Mouse (Mus musculus) CH12.LX (cell line): Measurements from ENCODE around the gene Adcy5. TPM values are rescaled to one million over a fixed set of nuclear protein-coding genes. Genes with fewer than 3 reads are reported as not detected.

Experiments used
- DNase-seq: peaks from one replicate; pipeline ENCODE4 v3.0.0-alpha.2; 2013; ENCODE audit errors: extremely low read depth
- H3K27ac ChIP-seq: 2 replicates; pipeline ENCODE4 v1.5.1; 2012; ENCODE audit warnings: low read depth, mild to moderate bottlenecking, control low read depth, moderate library complexity; ENCODE audit not compliant: insufficient read depth
- H3K27me3 ChIP-seq: replicated peaks from 2 replicates; pipeline ENCODE3; 2012; ENCODE audit warnings: inconsistent platforms
- H3K36me3 ChIP-seq, 2 experiments: replicated peaks in 1 of 2; 2 replicates each; pipeline versions ENCODE3 to v1.6.1; 2012; ENCODE audit warnings: inconsistent platforms in 1 of 2, low read length in 1 of 2, mild to moderate bottlenecking in 1 of 2, mixed read lengths in 1 of 2, moderate library complexity in 1 of 2; ENCODE audit not compliant: control insufficient read depth in 1 of 2, insufficient read depth in 1 of 2
- H3K4me1 ChIP-seq, 2 experiments: 2 replicates each; pipeline ENCODE4 v1.6.1; 2012; ENCODE audit warnings: inconsistent platforms in 1 of 2, moderate library complexity in 1 of 2; ENCODE audit not compliant: insufficient read depth in 2 of 2, control insufficient read depth in 1 of 2
- H3K4me2 ChIP-seq: 2 replicates; pipeline ENCODE4 v1.6.1; 2012; ENCODE audit warnings: low read depth, mild to moderate bottlenecking, control low read depth; ENCODE audit not compliant: poor library complexity, insufficient read depth, severe bottlenecking
- H3K4me3 ChIP-seq, 3 experiments: fragments of 150-350 bp in 1 of 3; sonication (generic) in 1 of 3; replicated peaks in 1 of 3; 2 replicates each; pipeline versions ENCODE3 to v1.5.1; 2011 to 2012; ENCODE audit warnings: low read depth in 2 of 3, low read length in 2 of 3, mild to moderate bottlenecking in 2 of 3, moderate library complexity in 2 of 3, control low read depth in 1 of 3, improper control_type of control experiment in 1 of 3, inconsistent platforms in 1 of 3, mixed read lengths in 1 of 3; ENCODE audit not compliant: poor library complexity in 1 of 3
- H3K79me2 ChIP-seq: replicated peaks from 2 replicates; pipeline ENCODE4 v1.6.1; 2012; ENCODE audit warnings: mild to moderate bottlenecking, moderate library complexity; ENCODE audit not compliant: control insufficient read depth, poor library complexity, insufficient read depth, severe bottlenecking; ENCODE audit errors: extremely low read depth
- H3K9ac ChIP-seq: 2 replicates; pipeline ENCODE4 v1.6.1; 2012; ENCODE audit warnings: low read depth, mild to moderate bottlenecking, control low read depth, moderate library complexity; ENCODE audit not compliant: insufficient read depth
- H3K9me3 ChIP-seq: replicated peaks from 2 replicates; pipeline ENCODE3; 2012; ENCODE audit warnings: low read length, inconsistent platforms, mixed read lengths
- CHD1 ChIP-seq: IDR thresholded peaks from 2 replicates; pipeline ENCODE4 v1.6.1; 2012; ENCODE audit warnings: low read depth, low read length, improper control_type of control experiment, inconsistent platforms
- GABPA ChIP-seq: IDR thresholded peaks from 2 replicates; pipeline ENCODE4 v1.6.1; 2012; ENCODE audit warnings: low read depth, low read length, improper control_type of control experiment, inconsistent platforms; ENCODE audit not compliant: insufficient replicate concordance
- HCFC1 ChIP-seq: IDR thresholded peaks from 2 replicates; pipeline ENCODE4 v1.6.1; 2012; ENCODE audit warnings: low read depth, mild to moderate bottlenecking, inconsistent platforms, low read length, improper control_type of control experiment
- IRF4 ChIP-seq: IDR thresholded peaks from 2 replicates; pipeline ENCODE4 v1.6.1; 2014; ENCODE audit warnings: low read depth, mild to moderate bottlenecking, inconsistent platforms, low read length, improper control_type of control experiment
- JUN ChIP-seq: IDR thresholded peaks from 2 replicates; pipeline ENCODE4 v1.6.1; 2011; ENCODE audit warnings: low read depth, mild to moderate bottlenecking, low read length, improper control_type of control experiment, moderate library complexity; ENCODE audit not compliant: insufficient read depth
- JUND ChIP-seq: conservative IDR thresholded peaks from 2 replicates; pipeline ENCODE4 v1.6.1; 2011; ENCODE audit warnings: low read depth, low read length, improper control_type of control experiment
- MAFK ChIP-seq: IDR thresholded peaks from 2 replicates; pipeline ENCODE4 v1.6.1; 2011; ENCODE audit warnings: low read length, improper control_type of control experiment; ENCODE audit not compliant: insufficient replicate concordance
- MEF2A ChIP-seq: IDR thresholded peaks from 2 replicates; pipeline ENCODE4 v1.6.1; 2014; ENCODE audit warnings: low read depth, mild to moderate bottlenecking, inconsistent platforms, low read length, improper control_type of control experiment, borderline replicate concordance
- MXI1 ChIP-seq: IDR thresholded peaks from 2 replicates; pipeline ENCODE4 v1.6.1; 2011; ENCODE audit warnings: mild to moderate bottlenecking, low read depth, low read length, improper control_type of control experiment
- NELFE ChIP-seq: IDR thresholded peaks from 2 replicates; pipeline ENCODE4 v1.6.1; 2011; ENCODE audit warnings: low read depth, low read length, improper control_type of control experiment
- NRF1 ChIP-seq: IDR thresholded peaks from 2 replicates; pipeline ENCODE4 v1.6.1; 2014; ENCODE audit warnings: low read depth, mild to moderate bottlenecking, inconsistent platforms, low read length, improper control_type of control experiment, moderate library complexity
- PAX5 ChIP-seq: IDR thresholded peaks from 2 replicates; pipeline ENCODE4 v1.6.1; 2012; ENCODE audit warnings: low read length, inconsistent platforms, mixed read lengths
- POLR2A ChIP-seq: IDR thresholded peaks from 2 replicates; pipeline ENCODE4 v1.6.1; 2011; ENCODE audit warnings: low read depth, mild to moderate bottlenecking, improper control_type of control experiment, low read length
- TBP ChIP-seq: conservative IDR thresholded peaks from 2 replicates; pipeline ENCODE4 v1.6.1; 2011; ENCODE audit warnings: low read depth, low read length, improper control_type of control experiment
- USF1 ChIP-seq: IDR thresholded peaks from 2 replicates; pipeline ENCODE4 v1.6.1; 2014; ENCODE audit warnings: low read depth, mild to moderate bottlenecking, inconsistent platforms, low read length, improper control_type of control experiment
- ZC3H11A ChIP-seq: IDR thresholded peaks from 2 replicates; pipeline ENCODE4 v1.6.1; 2012; ENCODE audit warnings: low read depth, mild to moderate bottlenecking, inconsistent platforms, low read length, improper control_type of control experiment
- ZMIZ1 ChIP-seq: IDR thresholded peaks from 2 replicates; pipeline ENCODE4 v1.6.1; 2012; ENCODE audit warnings: low read depth, mild to moderate bottlenecking, inconsistent platforms, low read length, improper control_type of control experiment
- ZNF384 ChIP-seq: IDR thresholded peaks from 2 replicates; pipeline ENCODE4 v1.6.1; 2012; ENCODE audit warnings: low read depth, low read length, improper control_type of control experiment, inconsistent platforms
- dilution Hi-C: fragments of 300-500 bp; cut with MboI; formaldehyde crosslinking; loops from 2 replicates; pipeline ENCODE4 v1.14.3; 2020; ENCODE audit warnings: low sequenced_read_pairs; ENCODE audit not compliant: extremely low pct_unique_long_range_greater_than_20kb, extremely low pct_ligation_motif_present
- in situ Hi-C: fragments of 300-500 bp; cut with MboI; formaldehyde crosslinking; loops from 3 replicates; pipeline ENCODE4 v1.14.3; 2019; ENCODE audit warnings: low sequenced_read_pairs, low pct_ligation_motif_present, low pct_unique_long_range_greater_than_20kb, mixed read lengths
- polyA plus RNA-seq: library from polyadenylated mRNA; unstranded; fragments of >175 nt; gene quantifications from 2 replicates; pipeline ENCODE4 v1.2.1, GENCODE M21; 2012; ENCODE audit warnings: low read depth; ENCODE audit not compliant: insufficient read length
- total RNA-seq, 2 experiments: library from RNA; depleted of rRNA; stranded (reverse); fragments of 300-350 nt in 1 of 2; fragments of >200 nt in 1 of 2; gene quantifications; 2 replicates each; pipeline ENCODE4 v1.2.3; 2012 to 2014

Gene Adcy5
- total and polyA plus RNA-seq, 3 experiments = 0.04 TPM; not detected in 2

- no peaks in the 10 kb centered on the region for H3K9me3 ChIP-seq
- in situ Hi-C loops = no loop called here
- TF ChIP-seq MEF2A (no peak), CHD1 (no peak), GABPA (no peak), MAFK (no peak)
- no peak overlapping the region for H3K9ac ChIP-seq
- no peak for DNase-seq
- no peak overlapping the region for H3K4me3 ChIP-seq
- no peaks in the 10 kb centered on the region for H3K36me3 ChIP-seq
- no peaks in the 10 kb centered on the region for H3K79me2 ChIP-seq
- dilution Hi-C loops = no loop called here
- no peaks in the 10 kb centered on the region for H3K4me1 ChIP-seq
- H3K4me2 ChIP-seq = no peak overlapping the region
- peaks cover 95% of the 10 kb centered on the region for H3K27me3 ChIP-seq
- no peak overlapping the region for H3K27ac ChIP-seq
These were observed 11.1 kb downstream of the Adcy5 start for GRCm38 (mm10) chr16:35165788-35166187.

GRCm38 (mm10) chr16:35169431-35169830 is 14.8 kb downstream of the Adcy5 start:
- TF ChIP-seq HCFC1 (no peak), MXI1 (no peak), TBP (no peak), JUND (no peak), NRF1 (no peak)
- H3K4me1 ChIP-seq = no peaks in the 10 kb centered on the region
- no peak overlapping the region for H3K4me3 ChIP-seq
- peaks cover 90% of the 10 kb centered on the region for H3K27me3 ChIP-seq
- no peak overlapping the region for H3K27ac ChIP-seq
- no peak overlapping the region for H3K4me2 ChIP-seq
- no peaks in the 10 kb centered on the region for H3K36me3 ChIP-seq
- no peaks in the 10 kb centered on the region for H3K9me3 ChIP-seq
- DNase-seq = no peak
- in situ Hi-C loops = no loop called here
- H3K9ac ChIP-seq = no peak overlapping the region
- H3K79me2 ChIP-seq = no peaks in the 10 kb centered on the region
- dilution Hi-C loops = no loop called here

- dilution Hi-C loops = no loop called here
- Histone ChIP-seq H3K9ac (no peak overlapping the region), H3K27me3 (peaks cover 87% of the 10 kb centered on the region), H3K9me3 (no peaks in the 10 kb centered on the region), H3K27ac (no peak overlapping the region), H3K4me2 (no peak overlapping the region), H3K36me3 (no peaks in the 10 kb centered on the region)
- no peak for DNase-seq
- TF ChIP-seq HCFC1 (no peak), NELFE (no peak), TBP (no peak), USF1 (no peak), IRF4 (no peak), JUN (no peak), ZNF384 (no peak), PAX5 (no peak), ZMIZ1 (no peak), ZC3H11A (no peak), POLR2A (no peak), CHD1 (no peak)
- TF ChIP-seq, all 38 proteins: peak for 0
- Histone ChIP-seq H3K4me1 (peaks cover 0 to 2% of the 10 kb centered on the region in 2 experiments; a peak in 2 of 4 replicates), H3K79me2 (no peaks in the 10 kb centered on the region), H3K4me3 (no peak overlapping the region)
- in situ Hi-C loops = no loop called here
These were observed 17.5 kb downstream of the Adcy5 start for GRCm38 (mm10) chr16:35172195-35172594.
